Mouse (Mus musculus) liver, embryonic 11.5 days (tissue): ENCODE measurements at regions not wholly inside any gene's neighbourhood (a gene's known extent, or its start where the extent isn't known, plus 50 kb on each side); places are given as distances from the start of the nearest gene placed in this dataset.

Source experiments
- ATAC-seq: fragments of 200-750 bp; cut with Nextera tagmentation; replicated peaks from 2 replicates; pipeline ENCODE4 v1.8.0; 2017; ENCODE audit warnings: moderate number of reproducible peaks, mild to moderate bottlenecking, moderate TSS enrichment, moderate library complexity; ENCODE audit not compliant: low FRiP score
- DNase-seq: peaks from one replicate; pipeline ENCODE4 v3.0.0-alpha.2; 2017; ENCODE audit warnings: low spot score
- H3K27ac ChIP-seq: fragments of 300-500 bp; sonication (generic); 2 replicates; pipeline ENCODE4 v1.5.1; 2014; ENCODE audit warnings: mild to moderate bottlenecking, low read depth, low read length, control low read depth
- H3K27me3 ChIP-seq: fragments of 300-500 bp; sonication (generic); replicated peaks from 2 replicates; pipeline ENCODE4 v1.6.1; 2014; ENCODE audit warnings: low read length, mixed read lengths; ENCODE audit not compliant: control insufficient read depth, insufficient read depth
- H3K36me3 ChIP-seq: fragments of 300-500 bp; sonication (generic); 2 replicates; pipeline ENCODE4 v1.6.1; 2014; ENCODE audit warnings: mild to moderate bottlenecking, low read length, moderate library complexity, mixed read lengths; ENCODE audit not compliant: control insufficient read depth, insufficient read depth
- H3K4me1 ChIP-seq: fragments of 300-500 bp; sonication (generic); replicated peaks from 2 replicates; pipeline ENCODE4 v1.6.1; 2014; ENCODE audit warnings: low read length, mixed read lengths; ENCODE audit not compliant: control insufficient read depth, insufficient read depth
- H3K4me2 ChIP-seq: fragments of 300-500 bp; sonication (generic); 2 replicates; pipeline ENCODE4 v1.6.1; 2014; ENCODE audit warnings: mild to moderate bottlenecking, control low read depth, moderate library complexity
- H3K4me3 ChIP-seq: fragments of 300-500 bp; sonication (generic); 2 replicates; pipeline ENCODE4 v1.5.1; 2014; ENCODE audit warnings: low read depth, low read length, control low read depth
- H3K9ac ChIP-seq: fragments of 300-500 bp; sonication (generic); 2 replicates; pipeline ENCODE4 v1.6.1; 2014; ENCODE audit warnings: low read depth, low read length, control low read depth
- H3K9me3 ChIP-seq: fragments of 300-500 bp; sonication (generic); 2 replicates; pipeline ENCODE4 v1.6.1; 2016; ENCODE audit warnings: low read length, inconsistent platforms, mixed read lengths; ENCODE audit not compliant: control insufficient read depth
- WGBS: fragments of 180-500 bp; shearing (Covaris S2); extraction: QIAGEN DNeasy Blood & Tissue Kit; methylation state at CpG from one replicate; pipeline ENCODE4 v1.1.7; 2014; 5-methylcytosine and 5-hydroxymethylcytosine counted together

DNA sequence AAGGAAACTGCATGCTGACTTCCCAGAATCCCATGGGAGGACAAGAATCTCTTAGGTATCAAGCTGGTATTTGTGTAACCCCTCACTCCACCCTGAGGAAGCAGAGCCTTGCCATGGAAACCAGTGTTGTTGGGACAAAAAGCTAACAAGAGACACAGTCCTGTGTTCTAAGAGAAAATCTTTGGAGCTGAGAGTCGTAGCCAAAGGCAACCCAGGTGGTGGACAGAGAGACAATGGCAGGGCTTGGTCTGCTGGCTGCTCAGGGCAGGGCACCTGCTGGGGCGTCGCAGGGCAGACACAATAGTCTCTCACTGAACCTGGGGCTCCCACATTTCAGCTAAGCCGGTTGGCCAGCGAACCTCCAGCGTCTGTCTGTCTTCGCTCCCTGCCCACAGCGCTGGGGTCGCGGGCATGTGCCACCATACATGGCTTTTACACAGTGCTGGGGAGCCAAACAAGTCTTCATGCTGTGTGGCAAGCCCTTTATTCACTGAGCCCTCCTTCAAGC lies 161.0 kb upstream of the Sulf2 start:
- no peak overlapping the region for H3K4me2 ChIP-seq
- no peaks in the 10 kb centered on the region for H3K9me3 ChIP-seq
- H3K4me3 ChIP-seq, result no peak overlapping the region
- H3K27me3 ChIP-seq, result no peaks in the 10 kb centered on the region
- H3K36me3 ChIP-seq, result no peaks in the 10 kb centered on the region
- H3K4me1 ChIP-seq, result no peaks in the 10 kb centered on the region
- WGBS, result 51% methylated on average over 10 of the region's 10 CpGs
- ATAC-seq (no peak), DNase-seq (no peak)
- H3K9ac ChIP-seq, result no peak overlapping the region
- H3K27ac ChIP-seq, result no peak overlapping the region

DNA sequence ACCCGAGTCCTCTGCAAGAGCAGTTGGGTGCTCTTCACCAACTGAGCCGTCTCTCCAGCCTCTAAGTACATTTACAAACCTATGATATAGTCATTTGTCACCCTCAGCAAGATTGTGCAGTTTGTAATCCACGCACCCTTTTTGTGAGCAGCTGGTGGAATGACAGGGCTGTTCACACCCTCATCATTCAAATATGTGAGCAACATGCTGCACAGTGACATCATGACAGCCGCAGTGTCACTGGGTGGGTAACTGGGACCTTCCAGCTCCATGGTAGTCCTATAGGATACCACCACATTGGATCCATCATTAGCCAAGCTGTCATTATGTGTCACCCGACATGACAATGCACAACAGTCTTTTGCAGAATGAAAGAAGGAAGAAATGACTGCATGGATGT lies 155.0 kb upstream of the Sulf2 start:
- 70% methylated on average over 5 of the region's 5 CpGs for WGBS
- no peaks in the 10 kb centered on the region for H3K36me3 ChIP-seq
- H3K9me3 ChIP-seq, result no peaks in the 10 kb centered on the region
- ATAC-seq (no peak), DNase-seq (no peak)
- no peaks in the 10 kb centered on the region for H3K4me1 ChIP-seq
- no peak overlapping the region for H3K9ac ChIP-seq
- no peak overlapping the region for H3K27ac ChIP-seq
- H3K4me3 ChIP-seq, result no peak overlapping the region
- no peak overlapping the region for H3K4me2 ChIP-seq
- H3K27me3 ChIP-seq, result no peaks in the 10 kb centered on the region

GRCm38 (mm10) chr2:166309882-166310281 lies 154.4 kb upstream of the Sulf2 start:
- H3K9me3 ChIP-seq, result no peaks in the 10 kb centered on the region
- H3K27ac ChIP-seq, result no peak overlapping the region
- 77% methylated on average over 2 of the region's 2 CpGs for WGBS
- H3K9ac ChIP-seq, result no peak overlapping the region
- no peak overlapping the region for H3K4me3 ChIP-seq
- no peak overlapping the region for H3K4me2 ChIP-seq
- no peaks in the 10 kb centered on the region for H3K27me3 ChIP-seq
- DNase-seq (no peak), ATAC-seq (no peak)
- no peaks in the 10 kb centered on the region for H3K4me1 ChIP-seq
- H3K36me3 ChIP-seq, result no peaks in the 10 kb centered on the region

- DNase-seq, result no peak
Observed at GRCm38 (mm10) chr2:166307551-166307950, 152.1 kb upstream of the Sulf2 start.

GRCm38 (mm10) chr2:166305044-166306002 lies 149.9 kb upstream of the Sulf2 start:
- 78% methylated on average over 30 of the region's 30 CpGs for WGBS
- no peak for ATAC-seq
- Histone ChIP-seq H3K4me3 (no peak overlapping the region), H3K9ac (no peak overlapping the region), H3K4me2 (no peak overlapping the region), H3K27me3 (no peaks in the 10 kb centered on the region), H3K36me3 (no peaks in the 10 kb centered on the region), H3K4me1 (no peaks in the 10 kb centered on the region), H3K27ac (no peak overlapping the region), H3K9me3 (no peaks in the 10 kb centered on the region)
- DNase-seq, result no peak

More at GRCm38 (mm10) chr2:166307551-166307950, 152.1 kb upstream of the Sulf2 start:
- Histone ChIP-seq H3K9ac (no peak overlapping the region), H3K4me3 (no peak overlapping the region), H3K27me3 (no peaks in the 10 kb centered on the region), H3K27ac (no peak overlapping the region), H3K4me1 (no peaks in the 10 kb centered on the region), H3K4me2 (no peak overlapping the region), H3K9me3 (no peaks in the 10 kb centered on the region), H3K36me3 (no peaks in the 10 kb centered on the region)
- ATAC-seq, result no peak
- WGBS, result 82% methylated on average over 13 of the region's 13 CpGs

DNA sequence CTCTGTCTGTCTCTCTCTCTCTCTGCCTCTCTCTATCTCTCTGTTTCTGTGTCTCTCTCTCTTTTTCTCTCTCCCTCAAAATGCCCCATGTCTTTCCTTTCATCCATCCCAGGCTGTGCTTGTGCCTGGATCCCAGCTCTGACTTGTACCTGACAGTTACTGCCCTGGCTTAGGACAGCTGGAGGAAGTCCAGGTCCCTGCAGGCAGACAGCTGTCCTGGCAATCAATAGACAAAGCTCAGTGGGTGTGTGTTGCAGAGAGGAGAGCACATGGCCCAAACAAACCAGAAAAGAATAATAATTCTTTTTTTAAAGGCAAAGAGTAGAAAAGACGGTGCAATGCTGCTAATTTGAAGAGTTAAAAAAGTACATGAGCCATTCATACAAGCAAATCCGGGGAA lies 148.4 kb upstream of the Sulf2 start:
- H3K27ac ChIP-seq, result no peak overlapping the region
- H3K36me3 ChIP-seq, result no peaks in the 10 kb centered on the region
- no peaks in the 10 kb centered on the region for H3K4me1 ChIP-seq
- no peak overlapping the region for H3K4me2 ChIP-seq
- no peaks in the 10 kb centered on the region for H3K27me3 ChIP-seq
- H3K9me3 ChIP-seq, result no peaks in the 10 kb centered on the region
- no peak overlapping the region for H3K4me3 ChIP-seq
- H3K9ac ChIP-seq, result no peak overlapping the region
- 64% methylated on average over 2 of the region's 2 CpGs for whole genome bisulfite sequencing
- DNase-seq, result no peak
- no peak for ATAC-seq

DNA sequence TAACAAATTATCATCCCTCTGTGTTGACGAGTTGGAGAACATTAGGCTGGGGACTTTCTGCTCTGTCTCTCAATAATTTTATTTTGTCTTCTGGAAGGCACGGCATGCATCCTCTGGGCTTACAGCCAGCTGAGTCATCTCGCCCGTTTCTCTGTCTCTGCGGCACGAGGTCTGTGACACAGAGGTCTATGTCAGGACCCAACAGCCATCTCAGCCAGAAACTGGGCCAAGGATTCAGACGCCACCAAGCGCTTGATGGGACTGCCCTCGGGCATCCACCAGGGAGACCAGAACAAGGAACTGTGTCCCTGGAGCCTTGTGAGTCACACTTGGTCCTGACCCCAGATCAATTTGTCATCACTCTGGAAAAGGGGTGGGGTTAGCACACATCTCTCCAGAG lies 145.7 kb upstream of the Sulf2 start:
- H3K4me1 ChIP-seq, result no peaks in the 10 kb centered on the region
- no peak overlapping the region for H3K9ac ChIP-seq
- no peaks in the 10 kb centered on the region for H3K27me3 ChIP-seq
- DNase-seq, result no peak
- no peak for ATAC-seq
- no peak overlapping the region for H3K4me2 ChIP-seq
- no peaks in the 10 kb centered on the region for H3K36me3 ChIP-seq
- no peak overlapping the region for H3K27ac ChIP-seq
- H3K9me3 ChIP-seq, result no peaks in the 10 kb centered on the region
- H3K4me3 ChIP-seq, result no peak overlapping the region
- 76% methylated on average over 9 of the region's 9 CpGs for WGBS

GRCm38 (mm10) chr2:166294672-166295071 lies 139.2 kb upstream of the Sulf2 start:
- no peak overlapping the region for H3K9ac ChIP-seq
- no peak for DNase-seq
- H3K27ac ChIP-seq, result no peak overlapping the region
- H3K4me1 ChIP-seq, result 0 out of 2 replicates have a peak, but pooled peaks cover 4% of the 10 kb centered on the region
- H3K27me3 ChIP-seq, result no peaks in the 10 kb centered on the region
- no peaks in the 10 kb centered on the region for H3K36me3 ChIP-seq
- H3K4me3 ChIP-seq, result no peak overlapping the region
- no peak for ATAC-seq
- WGBS, result 56% methylated on average over 10 of the region's 10 CpGs
- no peak overlapping the region for H3K4me2 ChIP-seq
- H3K9me3 ChIP-seq, result no peaks in the 10 kb centered on the region

DNA sequence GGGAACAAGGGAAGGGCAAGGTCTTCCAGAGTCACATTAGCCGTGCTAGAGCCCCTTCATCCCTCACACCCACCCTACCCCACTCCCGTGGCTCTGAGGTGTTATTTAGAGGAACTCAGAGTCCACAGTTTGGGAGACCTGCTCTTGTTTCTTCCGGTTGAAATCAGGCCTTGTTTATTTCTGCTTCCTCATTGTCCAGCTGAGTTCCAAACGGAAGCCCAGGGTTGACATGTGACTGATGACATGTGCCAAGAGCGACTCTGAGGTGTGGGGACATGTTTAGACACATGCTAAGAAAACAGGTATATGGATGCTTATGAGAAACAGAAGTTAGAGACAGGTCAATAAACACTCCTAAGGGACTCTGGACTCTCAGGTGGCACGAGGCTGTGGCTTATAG lies 137.5 kb upstream of the Sulf2 start:
- no peak for ATAC-seq
- 0 out of 2 replicates have a peak, but pooled peaks cover 4% of the 10 kb centered on the region for H3K4me1 ChIP-seq
- no peak overlapping the region for H3K27ac ChIP-seq
- no peaks in the 10 kb centered on the region for H3K36me3 ChIP-seq
- no peak overlapping the region for H3K4me2 ChIP-seq
- no peaks in the 10 kb centered on the region for H3K27me3 ChIP-seq
- no peak for DNase-seq
- H3K4me3 ChIP-seq, result no peak overlapping the region
- no peaks in the 10 kb centered on the region for H3K9me3 ChIP-seq
- 63% methylated on average over 6 of the region's 6 CpGs for WGBS
- H3K9ac ChIP-seq, result no peak overlapping the region
